Mouse (Mus musculus): Measurements from ENCODE around the gene Cdt1. TPM values are rescaled to one million over a fixed set of nuclear protein-coding genes. Genes with fewer than 3 reads are reported as not detected.
A peak's percentile ranks its signal among the peaks of the same experiment; 100 is the strongest.

Cdt1 gene
- polyA plus RNA-seq, 1 experiment from 2014 or later, result 28.4 TPM

DNA sequence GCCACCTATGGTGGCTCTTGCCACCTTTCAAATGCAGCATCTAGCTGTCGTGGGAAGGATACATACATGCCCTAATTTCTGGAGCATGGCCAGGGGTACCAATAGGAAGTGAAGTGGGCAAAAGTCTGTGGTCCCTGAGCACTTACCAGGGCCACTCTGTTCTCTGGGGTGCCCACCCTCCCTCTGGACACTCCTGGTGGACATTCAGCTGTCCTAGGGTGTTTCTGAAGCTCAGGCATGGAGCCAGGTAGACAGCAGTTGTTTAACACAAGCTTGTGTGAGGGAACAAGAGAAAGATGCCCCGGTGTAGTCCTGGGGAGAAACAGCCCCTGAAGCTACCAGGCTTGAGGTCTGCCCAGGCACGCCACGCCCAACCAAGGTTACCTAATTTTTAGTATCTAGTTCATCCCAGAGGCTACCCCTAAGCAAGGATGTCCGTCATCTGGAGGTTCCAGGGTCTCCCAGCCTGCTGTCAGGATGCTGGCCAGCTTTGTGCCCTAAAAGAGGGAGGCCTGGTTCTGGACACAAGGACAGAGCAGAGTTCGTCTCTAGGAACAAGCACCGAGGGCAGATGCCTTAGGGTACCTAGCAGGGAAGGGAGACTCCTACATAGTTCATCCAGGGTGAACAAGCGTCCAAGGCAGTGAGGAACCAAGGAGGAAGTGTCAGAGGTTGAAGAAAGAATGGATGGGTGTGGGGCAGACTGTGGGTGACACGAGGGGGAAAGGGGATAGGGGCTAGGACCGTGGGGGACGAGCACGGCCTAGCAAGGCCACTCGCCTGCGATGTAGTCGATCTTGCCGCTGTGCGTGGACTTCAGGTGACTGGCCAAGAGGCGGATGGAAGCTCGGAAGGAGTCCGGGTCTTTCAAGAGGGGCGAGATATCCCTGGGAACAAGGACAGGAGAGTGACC lies 8.2 kb downstream of the Cdt1 start:
- peaks cover 34% of the 10 kb centered on the region for H3K4me1 ChIP-seq (ENCODE audit: control insufficient read depth, insufficient read depth, low read length)
- peak overlapping the region; percentile 70 for H3K4me3 ChIP-seq (replicated peaks; ENCODE audit: low read length)
- ATAC-seq (ENCODE audit: insufficient read depth, low FRiP score), result peak; percentile 14; the same call in 1 of the 2 replicates
- H3K36me3 ChIP-seq (ENCODE audit: control insufficient read depth, insufficient read depth, low read length), result peaks cover 16% of the 10 kb centered on the region
- H3K27me3 ChIP-seq (ENCODE audit: control insufficient read depth, insufficient read depth, low read length), result no peaks in the 10 kb centered on the region
- no peaks in the 10 kb centered on the region for H3K9me3 ChIP-seq (replicated peaks; ENCODE audit: control insufficient read depth, low read length)
- peak overlapping the region; percentile 88 for H3K9ac ChIP-seq (ENCODE audit: low read length)
- peak overlapping the region; percentile 82 for H3K27ac ChIP-seq (ENCODE audit: low read length)
- WGBS, result 14% methylated on average over 21 of the region's 21 CpGs
- H3K4me2 ChIP-seq (ENCODE audit: low read depth, low read length), result peak overlapping the region; percentile 91

DNA sequence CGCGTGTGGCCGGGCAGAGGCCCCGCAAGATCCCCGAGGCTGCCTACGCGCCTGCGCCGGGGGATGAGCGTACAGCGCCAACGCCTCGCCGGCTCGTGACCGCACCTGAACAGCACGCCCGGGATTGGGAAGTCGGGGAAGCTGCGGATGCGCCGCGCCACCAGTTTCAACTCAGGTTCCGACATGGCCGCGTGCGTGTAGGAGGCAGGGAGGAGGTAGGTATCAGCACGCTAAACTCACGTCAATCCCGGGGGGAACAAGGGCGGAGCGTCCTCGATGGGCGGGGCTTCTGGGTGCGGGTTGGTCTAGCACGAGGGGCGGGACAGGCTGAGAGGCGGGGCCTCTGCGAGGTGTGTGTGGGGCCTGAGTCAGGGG lies 8.8 kb downstream of the Cdt1 start, which contains the start of gene Aprt:
Gene Aprt, minus strand, starts transcription at position 262 of the 375 bp plus-strand sequence.
- H3K9me3 ChIP-seq (replicated peaks; ENCODE audit: control insufficient read depth, low read length), result no peaks in the 10 kb centered on the region
- peaks cover 34% of the 10 kb centered on the region for H3K4me1 ChIP-seq (ENCODE audit: control insufficient read depth, insufficient read depth, low read length)
- H3K27ac ChIP-seq (ENCODE audit: low read length), result peak within 1 kb of the TSS; percentile 82
- peak; percentile 93 for ATAC-seq (ENCODE audit: insufficient read depth, low FRiP score)
- under 1% methylated on average over 39 of the region's 39 CpGs for WGBS
- H3K9ac ChIP-seq (ENCODE audit: low read length), result peak within 1 kb of the TSS; percentile 88
- peaks cover 12% of the 10 kb centered on the region for H3K36me3 ChIP-seq (ENCODE audit: control insufficient read depth, insufficient read depth, low read length)
- H3K4me2 ChIP-seq (ENCODE audit: low read depth, low read length), result peak within 1 kb of the TSS; percentile 91
- no peaks in the 10 kb centered on the region for H3K27me3 ChIP-seq (ENCODE audit: control insufficient read depth, insufficient read depth, low read length)
- peak within 1 kb of the TSS; percentile 70 for H3K4me3 ChIP-seq (replicated peaks; ENCODE audit: low read length)

- WGBS, result 19% methylated on average over 10 of the region's 10 CpGs
- H3K27ac ChIP-seq (ENCODE audit: low read length), result no peak overlapping the region; the same call in 1 of the 2 replicates
- peak overlapping the region; percentile 62 for H3K9ac ChIP-seq (ENCODE audit: low read length)
- peak overlapping the region; percentile 70 for H3K4me3 ChIP-seq (replicated peaks; ENCODE audit: low read length)
- H3K4me2 ChIP-seq (ENCODE audit: low read depth, low read length), result peak overlapping the region; percentile 91
- peaks cover 34% of the 10 kb centered on the region for H3K4me1 ChIP-seq (ENCODE audit: control insufficient read depth, insufficient read depth, low read length)
- no peak for ATAC-seq (ENCODE audit: insufficient read depth, low FRiP score)
- H3K27me3 ChIP-seq (ENCODE audit: control insufficient read depth, insufficient read depth, low read length), result no peaks in the 10 kb centered on the region
- H3K36me3 ChIP-seq (ENCODE audit: control insufficient read depth, insufficient read depth, low read length), result peaks cover 7% of the 10 kb centered on the region; the same call in 1 of the 2 replicates
- H3K9me3 ChIP-seq (replicated peaks; ENCODE audit: control insufficient read depth, low read length), result no peaks in the 10 kb centered on the region
Measured at GRCm38 (mm10) chr8:122577116-122577515, 9.3 kb downstream of the Cdt1 start.

DNA sequence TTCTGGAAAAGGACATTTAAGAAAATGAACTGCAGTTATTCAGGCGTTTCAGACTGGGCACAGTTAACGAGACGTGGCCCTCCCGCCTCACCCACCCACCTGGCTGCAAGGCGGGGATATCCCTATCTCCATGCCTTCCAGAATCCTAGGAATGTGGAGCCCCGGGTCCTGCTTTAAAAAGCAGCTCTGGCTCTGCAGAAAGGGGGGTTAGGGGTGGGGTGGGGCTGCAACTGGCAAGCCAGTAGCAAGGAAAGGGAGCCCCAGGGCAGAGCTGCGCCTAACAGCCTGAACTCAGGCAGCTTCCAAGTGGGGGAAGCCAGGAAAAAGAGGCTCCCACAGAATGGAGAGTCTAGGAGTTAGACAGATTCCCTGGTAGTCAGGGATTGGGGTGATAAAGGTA lies 11.4 kb downstream of the Cdt1 start:
- H3K27ac ChIP-seq (ENCODE audit: low read length), result no peak overlapping the region
- peaks cover 34% of the 10 kb centered on the region for H3K4me1 ChIP-seq (ENCODE audit: control insufficient read depth, insufficient read depth, low read length)
- 41% methylated on average over 7 of the region's 7 CpGs for WGBS
- no peaks in the 10 kb centered on the region for H3K36me3 ChIP-seq (ENCODE audit: control insufficient read depth, insufficient read depth, low read length)
- peak overlapping the region; percentile 35 for H3K9ac ChIP-seq (ENCODE audit: low read length)
- no peaks in the 10 kb centered on the region for H3K9me3 ChIP-seq (replicated peaks; ENCODE audit: control insufficient read depth, low read length)
- H3K4me3 ChIP-seq (replicated peaks; ENCODE audit: low read length), result no peak overlapping the region
- ATAC-seq (ENCODE audit: insufficient read depth, low FRiP score), result no peak
- no peak overlapping the region for H3K4me2 ChIP-seq (ENCODE audit: low read depth, low read length)
- no peaks in the 10 kb centered on the region for H3K27me3 ChIP-seq (ENCODE audit: control insufficient read depth, insufficient read depth, low read length)

DNA sequence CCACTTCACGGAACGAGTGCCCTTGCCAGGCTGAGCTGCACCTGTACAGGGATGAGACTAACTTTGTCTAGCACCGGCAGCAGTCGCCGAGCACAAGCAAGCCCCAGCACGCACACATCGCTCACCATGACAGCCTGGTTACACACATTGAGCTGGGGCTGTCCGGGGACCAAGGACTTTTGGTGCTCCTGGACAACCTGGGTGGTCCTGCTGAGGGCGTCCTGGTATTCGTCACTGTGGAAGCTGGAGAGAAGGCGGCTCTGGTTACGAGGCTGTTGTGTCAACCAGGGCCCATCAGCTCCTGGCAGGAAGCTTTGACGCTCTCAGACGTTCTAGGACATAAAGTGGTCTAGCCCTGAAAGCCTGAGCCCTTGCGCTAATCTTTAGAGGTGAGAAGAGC lies 13.1 kb downstream of the Cdt1 start:
- Histone ChIP-seq H3K4me1 (ENCODE audit: control insufficient read depth, insufficient read depth, low read length) (peaks cover 19% of the 10 kb centered on the region), H3K9ac (ENCODE audit: low read length) (no peak overlapping the region), H3K27me3 (ENCODE audit: control insufficient read depth, insufficient read depth, low read length) (no peaks in the 10 kb centered on the region), H3K27ac (ENCODE audit: low read length) (no peak overlapping the region), H3K36me3 (ENCODE audit: control insufficient read depth, insufficient read depth, low read length) (no peaks in the 10 kb centered on the region), H3K4me2 (ENCODE audit: low read depth, low read length) (no peak overlapping the region), H3K9me3 (replicated peaks; ENCODE audit: control insufficient read depth, low read length) (no peaks in the 10 kb centered on the region), H3K4me3 (replicated peaks; ENCODE audit: low read length) (no peak overlapping the region)
- no peak for ATAC-seq (ENCODE audit: insufficient read depth, low FRiP score)
- WGBS, result 36% methylated on average over 15 of the region's 15 CpGs

GRCm38 (mm10) chr8:122584981-122585380 lies 17.2 kb downstream of the Cdt1 start:
- H3K4me1 ChIP-seq (ENCODE audit: control insufficient read depth, insufficient read depth, low read length), result peaks cover under 1% of the 10 kb centered on the region; the same call in 1 of the 2 replicates
- no peaks in the 10 kb centered on the region for H3K27me3 ChIP-seq (ENCODE audit: control insufficient read depth, insufficient read depth, low read length)
- no peaks in the 10 kb centered on the region for H3K36me3 ChIP-seq (ENCODE audit: control insufficient read depth, insufficient read depth, low read length)
- no peak overlapping the region for H3K4me3 ChIP-seq (replicated peaks; ENCODE audit: low read length)
- H3K9me3 ChIP-seq (replicated peaks; ENCODE audit: control insufficient read depth, low read length), result no peaks in the 10 kb centered on the region
- 80% methylated on average over 9 of the region's 9 CpGs for WGBS
- peak overlapping the region; percentile 33; the same call in 1 of the 2 replicates for H3K9ac ChIP-seq (ENCODE audit: low read length)
- no peak for ATAC-seq (ENCODE audit: insufficient read depth, low FRiP score)
- peak overlapping the region; percentile 45; the same call in 1 of the 2 replicates for H3K27ac ChIP-seq (ENCODE audit: low read length)
- H3K4me2 ChIP-seq (ENCODE audit: low read depth, low read length), result no peak overlapping the region

DNA sequence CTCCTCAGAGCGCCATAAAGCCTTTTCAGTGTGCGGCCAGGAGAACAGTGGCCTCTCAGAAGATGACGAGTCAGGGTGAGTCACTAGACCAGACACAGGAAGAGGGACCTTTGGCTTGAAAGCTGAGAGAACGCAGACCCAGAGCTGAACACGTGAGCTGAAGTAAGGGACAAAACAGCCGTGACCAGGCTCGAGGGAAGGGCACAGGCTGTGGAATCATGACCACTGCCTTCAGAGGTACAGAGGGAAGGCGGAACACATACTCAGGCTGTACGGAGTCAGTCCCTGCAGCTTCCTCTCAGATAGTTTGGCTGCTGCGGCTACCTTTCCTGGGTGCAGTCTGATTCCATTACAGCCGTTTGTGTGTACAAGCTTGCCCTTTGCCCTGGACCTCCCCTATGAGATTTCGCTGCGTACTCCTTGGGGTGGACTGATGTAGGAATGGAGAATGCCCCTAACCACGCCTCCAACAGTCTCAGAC lies 17.6 kb downstream of the Cdt1 start:
- peak; percentile 51; the same call in 1 of the 2 replicates for ATAC-seq (ENCODE audit: insufficient read depth, low FRiP score)
- 31% methylated on average over 14 of the region's 14 CpGs for WGBS
- no peaks in the 10 kb centered on the region for H3K36me3 ChIP-seq (ENCODE audit: control insufficient read depth, insufficient read depth, low read length)
- H3K27me3 ChIP-seq (ENCODE audit: control insufficient read depth, insufficient read depth, low read length), result no peaks in the 10 kb centered on the region
- H3K4me3 ChIP-seq (replicated peaks; ENCODE audit: low read length), result no peak overlapping the region
- H3K4me2 ChIP-seq (ENCODE audit: low read depth, low read length), result no peak overlapping the region
- H3K27ac ChIP-seq (ENCODE audit: low read length), result peak overlapping the region; percentile 45; the same call in 1 of the 2 replicates
- no peaks in the 10 kb centered on the region for H3K9me3 ChIP-seq (replicated peaks; ENCODE audit: control insufficient read depth, low read length)
- no peaks in the 10 kb centered on the region; the same call in 1 of the 2 replicates for H3K4me1 ChIP-seq (ENCODE audit: control insufficient read depth, insufficient read depth, low read length)
- H3K9ac ChIP-seq (ENCODE audit: low read length), result peak overlapping the region; percentile 33

DNA sequence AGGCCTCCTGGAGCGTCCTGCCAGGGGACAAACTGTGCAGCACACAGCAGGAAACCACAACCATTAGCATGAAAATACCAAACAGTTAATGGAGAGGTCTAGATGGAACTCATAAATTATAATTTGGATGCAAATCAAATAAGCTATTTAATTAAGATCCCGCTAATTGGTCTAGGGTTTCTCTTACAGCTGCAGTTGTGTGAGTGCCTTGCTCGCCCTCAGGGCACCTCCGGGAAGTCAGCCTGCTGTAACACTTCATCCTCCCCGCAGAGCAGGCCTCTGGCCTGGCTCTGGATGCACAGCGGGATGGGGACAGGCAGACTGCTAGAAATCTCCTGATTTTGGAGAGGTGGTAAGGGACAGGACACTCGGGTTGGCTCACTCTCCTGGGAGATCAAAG lies 18.4 kb downstream of the Cdt1 start:
- Histone ChIP-seq H3K4me1 (ENCODE audit: control insufficient read depth, insufficient read depth, low read length) (no peaks in the 10 kb centered on the region; the same call in 1 of the 2 replicates), H3K36me3 (ENCODE audit: control insufficient read depth, insufficient read depth, low read length) (no peaks in the 10 kb centered on the region), H3K27ac (ENCODE audit: low read length) (0 out of 2 replicates have a peak overlapping the region, but pooled peaks have one; percentile 23), H3K9ac (ENCODE audit: low read length) (no peak overlapping the region), H3K4me3 (replicated peaks; ENCODE audit: low read length) (no peak overlapping the region), H3K27me3 (ENCODE audit: control insufficient read depth, insufficient read depth, low read length) (no peaks in the 10 kb centered on the region), H3K4me2 (ENCODE audit: low read depth, low read length) (no peak overlapping the region), H3K9me3 (replicated peaks; ENCODE audit: control insufficient read depth, low read length) (no peaks in the 10 kb centered on the region)
- no peak for ATAC-seq (ENCODE audit: insufficient read depth, low FRiP score)
- WGBS, result 71% methylated on average over 7 of the region's 7 CpGs

DNA sequence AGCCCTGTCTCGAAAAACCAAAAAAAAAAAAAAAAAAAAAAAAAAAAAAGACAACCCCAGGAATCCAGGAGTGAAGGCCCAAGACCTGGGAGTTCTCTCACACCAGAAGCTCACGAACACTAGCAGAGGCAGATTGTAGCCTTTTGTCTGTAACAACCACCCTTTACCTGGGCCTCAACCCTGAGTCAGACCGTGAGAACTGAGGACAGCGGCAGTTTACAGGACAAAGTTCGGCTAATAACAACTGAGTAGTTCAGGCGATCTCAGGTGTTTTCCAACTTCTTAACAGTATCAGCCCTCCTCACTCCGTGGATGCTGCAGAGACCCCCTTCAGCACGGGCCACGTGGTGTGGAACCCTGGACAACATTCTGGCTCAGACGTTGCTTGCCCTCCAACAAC lies 18.9 kb downstream of the Cdt1 start:
- H3K9me3 ChIP-seq (replicated peaks; ENCODE audit: control insufficient read depth, low read length), result no peaks in the 10 kb centered on the region
- 74% methylated on average over 10 of the region's 10 CpGs for WGBS
- H3K27ac ChIP-seq (ENCODE audit: low read length), result no peak overlapping the region
- no peaks in the 10 kb centered on the region; the same call in 1 of the 2 replicates for H3K4me1 ChIP-seq (ENCODE audit: control insufficient read depth, insufficient read depth, low read length)
- no peak overlapping the region for H3K9ac ChIP-seq (ENCODE audit: low read length)
- H3K36me3 ChIP-seq (ENCODE audit: control insufficient read depth, insufficient read depth, low read length), result no peaks in the 10 kb centered on the region
- H3K27me3 ChIP-seq (ENCODE audit: control insufficient read depth, insufficient read depth, low read length), result no peaks in the 10 kb centered on the region
- no peak overlapping the region for H3K4me2 ChIP-seq (ENCODE audit: low read depth, low read length)
- no peak for ATAC-seq (ENCODE audit: insufficient read depth, low FRiP score)
- no peak overlapping the region for H3K4me3 ChIP-seq (replicated peaks; ENCODE audit: low read length)
